Mouse (Mus musculus) adrenal gland, postnatal 10 days (tissue): ENCODE measurements at regions not wholly inside any gene's neighbourhood (a gene's known extent, or its start where the extent isn't known, plus 50 kb on each side); places are given as distances from the start of the nearest gene placed in this dataset.

Experiments used
- DNase-seq: peaks from one replicate; pipeline ENCODE4 v3.0.0; 2021; ENCODE audit warnings: mixed read lengths

GRCm38 (mm10) chr12:68683176-68683575 lies 475.8 kb downstream of the Rps29 start:
- DNase-seq, result no peak

GRCm38 (mm10) chr12:68680668-68681067 lies 478.3 kb downstream of the Rps29 start:
- DNase-seq, result no peak

GRCm38 (mm10) chr12:68676096-68676775 lies 482.8 kb downstream of the Rps29 start:
- DNase-seq, result peak; percentile 38

GRCm38 (mm10) chr12:68672011-68672410 lies 487.0 kb downstream of the Rps29 start:
- no peak for DNase-seq

- DNase-seq, result no peak
Measured at GRCm38 (mm10) chr12:68645901-68646585, 512.9 kb downstream of the Rps29 start.

GRCm38 (mm10) chr12:68643671-68644070 lies 515.3 kb downstream of the Rps29 start:
- no peak for DNase-seq

- DNase-seq, result no peak
Measured at GRCm38 (mm10) chr12:68632441-68632840, 526.5 kb downstream of the Rps29 start.

- DNase-seq, result no peak
Measured at GRCm38 (mm10) chr12:68618337-68618736, 540.6 kb downstream of the Rps29 start.

- no peak for DNase-seq
Measured at GRCm38 (mm10) chr12:68605417-68606000, 553.5 kb downstream of the Rps29 start.

- no peak for DNase-seq
Measured at GRCm38 (mm10) chr12:68604524-68605299, 554.3 kb downstream of the Rps29 start.

- no peak for DNase-seq
Measured at GRCm38 (mm10) chr12:68602682-68603081, 556.3 kb downstream of the Rps29 start.

- no peak for DNase-seq
Measured at GRCm38 (mm10) chr12:68601366-68601765, 557.6 kb downstream of the Rps29 start.

- DNase-seq, result no peak
Measured at GRCm38 (mm10) chr12:68599681-68600596, 559.0 kb downstream of the Rps29 start.

- no peak for DNase-seq
Measured at GRCm38 (mm10) chr12:68599016-68599616, 559.9 kb downstream of the Rps29 start.

GRCm38 (mm10) chr12:68585524-68585872 lies 573.5 kb downstream of the Rps29 start:
- DNase-seq, result no peak

GRCm38 (mm10) chr12:68584786-68585523 lies 574.0 kb downstream of the Rps29 start:
- DNase-seq, result peak; percentile 39

- no peak for DNase-seq
Measured at GRCm38 (mm10) chr12:68579909-68580308, 579.1 kb downstream of the Rps29 start.

GRCm38 (mm10) chr12:68577453-68577852 lies 581.5 kb downstream of the Rps29 start:
- no peak for DNase-seq

- no peak for DNase-seq
Measured at GRCm38 (mm10) chr12:68576855-68577254, 582.1 kb downstream of the Rps29 start.

- no peak for DNase-seq
Measured at GRCm38 (mm10) chr12:68554943-68555627, 603.9 kb downstream of the Rps29 start.
